Mouse (Mus musculus) gastrocnemius, adult 2 months (tissue): ENCODE results near the gene Tcl1b2. TPM values are rescaled to one million over a fixed set of nuclear protein-coding genes. Genes with fewer than 3 reads are reported as not detected.
"Not testable (repeated sequence)": the region's sequence is repeated elsewhere in the genome, so short reads cannot be mapped to it uniquely, and the experiment has no call there.

Experiments
- DNase-seq: peaks from one replicate; pipeline ENCODE4 v3.0.0; 2022
- H3K27ac ChIP-seq: fragments of 200-600 bp; 2 replicates; pipeline ENCODE4 v1.8.1; 2022; ENCODE audit warnings: mild to moderate bottlenecking
- H3K4me3 ChIP-seq: fragments of 200-600 bp; 2 replicates; pipeline ENCODE4 v1.8.1; 2022; ENCODE audit warnings: mild to moderate bottlenecking, moderate library complexity
- CTCF ChIP-seq: fragments of 200-600 bp; IDR thresholded peaks from 2 replicates; pipeline ENCODE4 v1.8.1; 2022; ENCODE audit warnings: antibody characterized with exemption, mild to moderate bottlenecking, moderate library complexity
- intact Hi-C: fragments of 180-260 bp; cut with DNase I; formaldehyde crosslinking; loops from one replicate; pipeline ENCODE4 v1.15.1; 2025
- total RNA-seq, 2 experiments: library from RNA; stranded (reverse); gene quantifications; 2 replicates each; pipeline ENCODE4 v1.2.3; 2021

Tcl1b2 gene
- total RNA-seq, 2 experiments from 2014 or later: not detected

DNA sequence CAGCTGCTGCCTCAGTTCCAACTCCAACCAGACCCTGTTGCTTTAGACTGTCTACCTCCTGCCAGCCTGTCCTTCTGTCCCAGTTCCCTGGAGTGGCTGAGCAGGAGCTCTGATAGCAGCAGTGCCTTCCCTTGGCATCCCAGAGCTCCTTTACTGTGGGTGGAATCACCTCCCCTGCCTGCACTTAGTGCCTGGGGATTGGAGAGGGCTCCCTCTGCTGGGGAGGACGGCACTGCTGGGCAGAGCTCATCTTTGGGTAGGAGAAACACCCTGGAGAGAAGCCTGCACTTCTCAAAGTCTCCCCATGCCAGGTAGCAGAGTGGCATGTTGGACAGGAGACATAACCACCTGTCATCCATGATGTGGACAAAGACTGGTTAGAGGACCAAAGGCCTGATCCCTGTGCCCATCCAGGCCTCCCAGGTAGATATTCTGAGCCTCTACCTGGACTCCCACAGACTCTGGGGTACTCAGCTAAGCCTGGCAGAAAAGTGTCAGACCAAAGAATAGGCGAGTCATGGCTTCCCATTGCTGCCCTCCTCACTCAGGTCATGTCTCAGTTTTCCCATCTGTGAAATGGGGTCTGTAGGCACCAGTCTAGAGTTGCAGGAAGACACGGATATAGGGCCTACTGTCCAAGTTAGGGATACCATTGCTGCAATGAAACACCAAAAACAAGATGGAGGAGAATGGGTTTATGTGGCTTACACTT lies 16.2 kb upstream of the Tcl1b2 start:
- TF ChIP-seq CTCF: peak; percentile 25; the same call in 1 of the 2 replicates
- intact Hi-C loops: not testable (repeated sequence)

GRCm38 (mm10) chr12:105134167-105134566 lies 11.6 kb upstream of the Tcl1b2 start:
- intact Hi-C loops, H3K4me3 ChIP-seq, DNase-seq, H3K27ac ChIP-seq: not testable (repeated sequence)

More for the DNA sequence above, 16.2 kb upstream of the Tcl1b2 start:
- H3K27ac ChIP-seq, DNase-seq, H3K4me3 ChIP-seq: not testable (repeated sequence)

- H3K27ac ChIP-seq, H3K4me3 ChIP-seq, intact Hi-C loops, DNase-seq: not testable (repeated sequence)
Measured at GRCm38 (mm10) chr12:105134826-105135225, 11.0 kb upstream of the Tcl1b2 start.

DNA sequence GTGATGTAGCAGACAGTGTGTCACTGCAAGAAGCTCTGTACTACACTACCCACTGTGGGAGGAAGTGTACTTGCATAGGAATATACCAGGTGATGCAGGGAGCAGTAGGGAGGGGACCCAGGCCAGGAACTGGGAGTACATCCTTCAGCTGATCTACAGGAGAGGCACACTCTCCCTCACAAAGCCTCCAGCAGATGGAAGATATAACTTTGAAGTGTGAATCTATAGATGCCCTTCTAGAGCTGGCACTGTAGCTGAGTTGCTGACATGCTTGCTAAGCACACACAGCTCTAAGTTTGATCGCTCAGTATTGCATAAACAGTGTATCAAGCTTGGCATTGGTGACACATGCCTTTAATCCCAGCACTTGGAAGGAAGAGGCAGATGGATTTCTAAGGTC lies 8.1 kb upstream of the Tcl1b2 start:
- H3K27ac ChIP-seq, intact Hi-C loops, H3K4me3 ChIP-seq, DNase-seq: not testable (repeated sequence)

GRCm38 (mm10) chr12:105143096-105143495 lies 2.7 kb upstream of the Tcl1b2 start:
- Histone ChIP-seq H3K27ac (no peak overlapping the region), H3K4me3 (no peak overlapping the region)
- no peak for DNase-seq
- intact Hi-C loops: no loop called here
- no peak for TF ChIP-seq CTCF

- intact Hi-C loops, DNase-seq, H3K27ac ChIP-seq, H3K4me3 ChIP-seq: not testable (repeated sequence)
Measured at GRCm38 (mm10) chr12:105144928-105145327, 886 bp upstream of the Tcl1b2 start.

- H3K27ac ChIP-seq, H3K4me3 ChIP-seq, intact Hi-C loops: not testable (repeated sequence)
- peak; percentile 25 for DNase-seq
Measured at GRCm38 (mm10) chr12:105155286-105155685, 9.5 kb downstream of the Tcl1b2 start.

- intact Hi-C loops: no loop called here
- no peak overlapping the region for H3K27ac ChIP-seq
- TF ChIP-seq CTCF: no peak
- no peak for DNase-seq
- no peak overlapping the region for H3K4me3 ChIP-seq
Measured at GRCm38 (mm10) chr12:105158842-105159241, 13.0 kb downstream of the Tcl1b2 start.

DNA sequence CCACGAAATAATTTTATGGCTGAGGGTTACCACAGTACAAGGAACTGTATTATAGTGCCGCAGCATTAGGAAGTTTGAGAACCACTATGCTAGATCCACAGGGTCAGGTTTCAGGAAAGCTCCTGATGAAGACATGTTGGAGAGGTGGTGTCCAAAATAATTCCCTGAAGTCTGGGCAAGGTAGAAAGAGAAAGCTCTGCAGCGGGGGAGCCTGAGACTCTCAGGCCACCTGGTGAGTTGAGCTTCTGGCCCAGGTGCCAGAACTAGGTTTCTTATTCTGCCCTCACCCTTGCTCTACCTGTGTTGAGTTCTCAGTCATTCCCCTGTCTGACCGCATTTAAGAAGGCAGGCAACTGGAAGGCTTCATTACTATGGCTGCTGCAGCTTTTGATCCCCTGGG lies 13.6 kb downstream of the Tcl1b2 start, which contains the start of gene Tcl1b1:
Gene Tcl1b1 (plus strand): TSS at position 301 of the 400 bp plus-strand sequence.
- H3K4me3 ChIP-seq: no peak within 1 kb of the TSS

GRCm38 (mm10) chr12:105166734-105167133 lies 20.9 kb downstream of the Tcl1b2 start:
- no peak for TF ChIP-seq CTCF
- intact Hi-C loops: no loop called here
- no peak overlapping the region for H3K27ac ChIP-seq

More for the DNA sequence above, 13.6 kb downstream of the Tcl1b2 start, which contains the start of gene Tcl1b1:
- TF ChIP-seq CTCF: no peak
- intact Hi-C loops: no loop called here
- no peak within 1 kb of the TSS for H3K27ac ChIP-seq
- no peak for DNase-seq

DNA sequence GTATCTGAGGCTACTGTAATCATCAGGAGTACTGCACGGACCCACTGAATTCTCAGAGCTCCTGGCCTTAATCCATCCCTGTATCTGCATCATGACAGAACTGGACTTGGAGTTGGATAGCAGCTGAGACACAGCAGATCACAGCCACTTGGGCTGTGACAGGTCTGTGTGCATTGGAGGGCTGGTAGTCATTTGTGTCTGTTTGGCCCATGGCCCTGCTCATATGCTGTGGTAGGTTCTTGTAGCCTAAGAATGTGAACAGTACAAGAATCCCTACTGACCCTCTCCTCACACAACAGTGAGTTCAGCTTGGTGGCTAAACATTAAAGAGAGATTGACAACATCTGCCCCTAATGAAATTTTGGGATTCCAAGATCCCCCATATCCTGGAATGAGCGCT lies 27.6 kb downstream of the Tcl1b2 start:
- no peak overlapping the region for H3K27ac ChIP-seq
- intact Hi-C loops: loop anchor here (5.0 kb wide), 1 partner anchor 121 kb away; no protein-coding TSS in a partner anchor
- no peak for DNase-seq
- TF ChIP-seq CTCF: no peak
- no peak overlapping the region for H3K4me3 ChIP-seq

More at GRCm38 (mm10) chr12:105166734-105167133, 20.9 kb downstream of the Tcl1b2 start:
- no peak overlapping the region for H3K4me3 ChIP-seq
- no peak for DNase-seq

GRCm38 (mm10) chr12:105174318-105174717 lies 28.5 kb downstream of the Tcl1b2 start:
- peak; percentile 55 for TF ChIP-seq CTCF
- intact Hi-C loops: loop anchor here (5.0 kb wide), 1 partner anchor 122 kb away; no protein-coding TSS in a partner anchor

GRCm38 (mm10) chr12:105176044-105176443 lies 30.2 kb downstream of the Tcl1b2 start, which contains the start of gene Tcl1b5:
Gene Tcl1b5, plus strand, starts transcription at chr12:105176344.
- DNase-seq, H3K27ac ChIP-seq, intact Hi-C loops, H3K4me3 ChIP-seq: not testable (repeated sequence)

More at GRCm38 (mm10) chr12:105174318-105174717, 28.5 kb downstream of the Tcl1b2 start:
- H3K4me3 ChIP-seq, H3K27ac ChIP-seq: not testable (repeated sequence)
- DNase-seq: peak; percentile 59

- DNase-seq, H3K4me3 ChIP-seq, H3K27ac ChIP-seq, intact Hi-C loops: not testable (repeated sequence)
Measured at GRCm38 (mm10) chr12:105181040-105181644, 35.3 kb downstream of the Tcl1b2 start.
